Mouse (Mus musculus): ENCODE results near the gene Atp6v0b. TPM values are rescaled to one million over a fixed set of nuclear protein-coding genes. Genes with fewer than 3 reads are reported as not detected.

The Atp6v0b gene
- total and polyA plus RNA-seq, 2 experiments from 2014 or later: 557 to 599 TPM

DNA sequence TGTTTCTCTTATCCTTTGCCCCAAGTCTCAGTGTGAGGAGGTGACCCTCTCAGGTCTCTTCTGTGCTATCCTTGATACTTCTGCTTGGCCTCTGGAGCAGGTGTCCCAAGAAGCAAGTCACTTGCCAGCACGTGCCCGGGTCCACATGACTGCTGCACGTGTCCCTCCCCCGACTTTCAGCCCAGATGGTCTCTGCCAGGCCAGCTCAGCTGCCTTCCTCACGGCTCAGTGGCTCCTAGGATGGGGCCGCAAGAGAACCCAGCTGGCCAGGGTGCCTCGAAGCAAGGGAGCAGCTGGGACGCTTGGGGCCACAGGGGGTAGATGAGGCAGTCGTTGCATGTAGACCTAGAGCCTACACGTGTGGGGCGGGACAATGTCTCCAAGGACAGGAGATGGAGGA lies 41.8 kb downstream of the Atp6v0b start:
- no peaks in the 10 kb centered on the region for H3K4me1 ChIP-seq (ENCODE audit: insufficient read depth)
- 81% methylated on average over 11 of the region's 11 CpGs for WGBS
- H3K27me3 ChIP-seq (ENCODE audit: insufficient read depth, low read length): no peaks in the 10 kb centered on the region
- no peaks in the 10 kb centered on the region for H3K9me3 ChIP-seq (ENCODE audit: low read length)
- DNase-seq: no peak
- H3K4me3 ChIP-seq (ENCODE audit: low read depth, low read length): no peak overlapping the region
- ATAC-seq: no peak
- TF ChIP-seq CTCF (IDR thresholded peaks at IDR 0.05; ENCODE audit: low read depth): no peak
- no peak overlapping the region for H3K9ac ChIP-seq
- H3K4me2 ChIP-seq (ENCODE audit: low read depth): no peak overlapping the region
- H3K36me3 ChIP-seq (ENCODE audit: insufficient read depth): no peaks in the 10 kb centered on the region
- H3K27ac ChIP-seq (ENCODE audit: low read depth, low read length): no peak overlapping the region

DNA sequence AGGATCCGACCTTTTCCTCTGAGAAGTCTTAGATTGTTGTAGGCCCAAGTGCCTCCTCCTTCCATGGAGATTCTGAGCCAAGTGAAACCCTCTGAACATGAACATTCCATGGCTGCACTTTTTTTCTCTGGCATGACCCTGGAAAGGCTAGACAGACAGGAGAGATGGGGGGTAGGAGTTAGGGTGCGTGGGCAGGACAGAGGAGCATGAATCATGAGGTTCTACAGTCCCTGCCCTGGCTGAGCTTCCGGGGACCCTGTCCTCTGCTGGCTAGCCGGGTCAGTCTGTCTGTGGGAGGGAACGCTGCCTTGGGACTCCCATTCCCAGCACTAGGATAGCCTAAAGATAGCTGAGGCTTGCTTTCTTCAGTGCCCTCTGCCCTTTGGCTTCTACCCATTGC lies 42.7 kb downstream of the Atp6v0b start:
- ATAC-seq (no peak), DNase-seq (no peak)
- no peak for TF ChIP-seq CTCF (IDR thresholded peaks at IDR 0.05; ENCODE audit: low read depth)
- no peaks in the 10 kb centered on the region for H3K9me3 ChIP-seq (ENCODE audit: low read length)
- H3K27me3 ChIP-seq (ENCODE audit: insufficient read depth, low read length): no peaks in the 10 kb centered on the region
- 91% methylated on average over 5 of the region's 5 CpGs for WGBS
- no peaks in the 10 kb centered on the region for H3K36me3 ChIP-seq (ENCODE audit: insufficient read depth)
- no peaks in the 10 kb centered on the region for H3K4me1 ChIP-seq (ENCODE audit: insufficient read depth)
- H3K27ac ChIP-seq (ENCODE audit: low read depth, low read length): no peak overlapping the region
- H3K9ac ChIP-seq: no peak overlapping the region
- no peak overlapping the region for H3K4me3 ChIP-seq (ENCODE audit: low read depth, low read length)
- no peak overlapping the region for H3K4me2 ChIP-seq (ENCODE audit: low read depth)

DNA sequence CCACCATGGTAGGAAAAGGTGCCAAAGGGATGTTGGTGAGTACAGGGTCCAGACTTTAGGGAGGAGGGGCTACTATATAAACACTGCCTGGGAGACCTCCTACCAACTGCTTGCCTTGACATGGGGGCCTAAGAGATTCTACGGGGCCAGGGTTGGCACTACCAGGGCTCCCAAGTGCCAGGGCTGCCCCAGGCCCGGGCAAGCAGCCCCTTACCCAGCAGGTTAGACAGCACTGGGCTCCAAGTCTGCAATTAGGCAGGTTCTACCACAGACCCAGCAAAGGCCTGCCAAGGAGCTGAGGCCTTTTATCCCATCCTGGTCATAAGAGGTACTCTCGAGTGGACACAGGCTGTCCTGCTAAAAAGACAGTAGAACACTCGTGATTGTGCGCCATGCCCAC lies 44.0 kb downstream of the Atp6v0b start:
- H3K4me1 ChIP-seq (ENCODE audit: insufficient read depth): no peaks in the 10 kb centered on the region
- WGBS: 80% methylated on average over 5 of the region's 5 CpGs
- ATAC-seq: no peak
- DNase-seq: no peak
- no peak overlapping the region for H3K27ac ChIP-seq (ENCODE audit: low read depth, low read length)
- H3K36me3 ChIP-seq (ENCODE audit: insufficient read depth): no peaks in the 10 kb centered on the region
- no peak overlapping the region for H3K9ac ChIP-seq
- no peak overlapping the region for H3K4me3 ChIP-seq (ENCODE audit: low read depth, low read length)
- H3K4me2 ChIP-seq (ENCODE audit: low read depth): no peak overlapping the region
- H3K27me3 ChIP-seq (ENCODE audit: insufficient read depth, low read length): no peaks in the 10 kb centered on the region
- H3K9me3 ChIP-seq (ENCODE audit: low read length): no peaks in the 10 kb centered on the region
- TF ChIP-seq CTCF (IDR thresholded peaks at IDR 0.05; ENCODE audit: low read depth): no peak

DNA sequence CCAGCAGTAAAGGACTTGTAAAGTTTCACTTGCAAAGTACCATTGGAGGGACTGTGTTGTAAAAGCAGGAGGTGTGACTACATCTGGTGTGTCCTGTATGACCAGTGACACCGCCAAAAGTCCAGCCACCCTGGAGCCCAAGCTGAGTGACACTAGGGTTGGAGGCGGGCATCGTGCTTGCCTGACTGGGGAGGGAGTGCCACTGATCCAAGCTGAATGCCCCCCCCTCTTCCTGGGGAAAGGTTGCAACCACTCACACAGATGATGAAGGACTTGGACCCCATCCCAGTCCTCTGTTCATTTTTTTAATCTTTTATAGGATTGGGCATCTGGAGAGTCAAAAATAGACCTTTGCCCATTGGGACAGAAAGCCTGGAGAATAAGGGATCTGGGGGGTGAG lies 45.6 kb downstream of the Atp6v0b start:
- Histone ChIP-seq H3K9me3 (ENCODE audit: low read length) (no peaks in the 10 kb centered on the region), H3K4me1 (ENCODE audit: insufficient read depth) (no peaks in the 10 kb centered on the region), H3K4me3 (ENCODE audit: low read depth, low read length) (no peak overlapping the region), H3K27ac (ENCODE audit: low read depth, low read length) (no peak overlapping the region), H3K27me3 (ENCODE audit: insufficient read depth, low read length) (no peaks in the 10 kb centered on the region), H3K9ac (no peak overlapping the region), H3K36me3 (ENCODE audit: insufficient read depth) (no peaks in the 10 kb centered on the region), H3K4me2 (ENCODE audit: low read depth) (no peak overlapping the region)
- no peak for TF ChIP-seq CTCF (IDR thresholded peaks at IDR 0.05; ENCODE audit: low read depth)
- 72% methylated on average over 3 of the region's 3 CpGs for WGBS
- DNase-seq: no peak
- ATAC-seq: no peak

DNA sequence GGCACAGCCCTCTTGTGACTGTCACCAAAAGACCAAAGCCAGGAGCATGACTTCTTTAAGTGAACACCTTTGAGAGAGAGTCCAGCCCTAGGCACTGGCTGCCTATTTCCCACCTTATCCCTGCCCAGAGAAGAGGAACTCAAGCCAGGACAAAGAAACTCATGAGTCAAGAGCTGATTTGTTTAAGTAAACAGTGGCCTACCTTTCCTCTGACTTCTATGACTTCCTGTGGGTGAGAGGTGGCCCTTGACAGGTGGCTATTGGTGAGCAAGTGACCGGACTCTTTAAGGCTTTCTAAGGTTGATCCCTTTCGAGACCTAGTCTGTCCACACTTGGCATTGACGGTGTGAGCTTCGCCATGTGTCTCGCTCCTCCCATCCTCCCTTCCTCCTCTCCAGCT lies 46.3 kb downstream of the Atp6v0b start:
- H3K4me1 ChIP-seq (ENCODE audit: insufficient read depth): no peaks in the 10 kb centered on the region
- WGBS: 91% methylated on average over 5 of the region's 5 CpGs
- ATAC-seq (no peak), DNase-seq (no peak)
- no peak overlapping the region for H3K4me2 ChIP-seq (ENCODE audit: low read depth)
- H3K36me3 ChIP-seq (ENCODE audit: insufficient read depth): no peaks in the 10 kb centered on the region
- H3K9me3 ChIP-seq (ENCODE audit: low read length): no peaks in the 10 kb centered on the region
- no peak for TF ChIP-seq CTCF (IDR thresholded peaks at IDR 0.05; ENCODE audit: low read depth)
- no peaks in the 10 kb centered on the region for H3K27me3 ChIP-seq (ENCODE audit: insufficient read depth, low read length)
- H3K27ac ChIP-seq (ENCODE audit: low read depth, low read length): no peak overlapping the region
- no peak overlapping the region for H3K9ac ChIP-seq
- no peak overlapping the region for H3K4me3 ChIP-seq (ENCODE audit: low read depth, low read length)

DNA sequence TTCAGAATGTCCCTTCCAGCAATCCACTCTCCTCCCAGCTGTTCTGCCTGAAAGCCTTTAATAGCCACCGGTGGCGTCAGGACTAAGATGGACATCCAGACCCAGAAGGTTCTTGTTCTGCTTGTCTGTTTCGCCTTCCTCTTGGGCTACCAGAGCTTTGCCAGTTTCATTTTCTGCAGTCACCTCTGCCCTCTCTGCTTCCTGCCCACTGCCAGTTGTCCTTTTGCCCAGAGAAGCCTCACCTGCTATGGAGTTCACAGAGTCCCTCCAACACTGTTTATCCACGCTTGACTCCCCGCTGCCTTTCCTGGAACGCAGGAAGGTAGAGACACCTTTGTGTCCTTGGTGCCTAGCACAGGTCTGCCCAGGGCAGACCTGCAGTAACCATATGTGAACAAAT lies 47.8 kb downstream of the Atp6v0b start:
- H3K27ac ChIP-seq (ENCODE audit: low read depth, low read length): no peak overlapping the region
- no peak for TF ChIP-seq CTCF (IDR thresholded peaks at IDR 0.05; ENCODE audit: low read depth)
- DNase-seq (no peak), ATAC-seq (no peak)
- no peaks in the 10 kb centered on the region for H3K36me3 ChIP-seq (ENCODE audit: insufficient read depth)
- no peak overlapping the region for H3K9ac ChIP-seq
- no peaks in the 10 kb centered on the region for H3K9me3 ChIP-seq (ENCODE audit: low read length)
- H3K4me1 ChIP-seq (ENCODE audit: insufficient read depth): no peaks in the 10 kb centered on the region
- no peak overlapping the region for H3K4me2 ChIP-seq (ENCODE audit: low read depth)
- H3K27me3 ChIP-seq (ENCODE audit: insufficient read depth, low read length): no peaks in the 10 kb centered on the region
- H3K4me3 ChIP-seq (ENCODE audit: low read depth, low read length): no peak overlapping the region
- WGBS: 82% methylated on average over 6 of the region's 6 CpGs

DNA sequence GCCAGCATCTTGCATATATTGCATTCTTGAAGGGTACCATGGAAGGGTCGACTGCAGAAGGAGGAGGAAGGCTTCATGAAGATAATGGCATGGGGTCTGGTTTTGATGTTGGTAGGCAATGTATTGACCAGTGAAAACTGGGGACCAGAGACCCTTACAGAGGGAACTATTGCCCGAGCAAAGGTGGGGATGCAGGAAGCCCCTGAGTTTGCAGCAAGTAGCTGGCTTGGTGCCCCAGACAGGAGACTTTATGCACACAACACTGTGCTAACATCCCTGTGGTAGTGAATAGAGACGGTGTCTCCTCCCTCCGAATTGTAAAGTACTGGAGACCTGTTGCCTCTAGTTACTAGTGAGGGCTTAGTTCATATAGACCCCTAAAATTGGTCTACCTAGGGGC lies 49.9 kb downstream of the Atp6v0b start:
- ATAC-seq: no peak
- DNase-seq: no peak
- no peak for TF ChIP-seq CTCF (IDR thresholded peaks at IDR 0.05; ENCODE audit: low read depth)
- no peak overlapping the region for H3K4me2 ChIP-seq (ENCODE audit: low read depth)
- H3K4me3 ChIP-seq (ENCODE audit: low read depth, low read length): no peak overlapping the region
- H3K27ac ChIP-seq (ENCODE audit: low read depth, low read length): no peak overlapping the region
- H3K9ac ChIP-seq: no peak overlapping the region
- H3K36me3 ChIP-seq (ENCODE audit: insufficient read depth): no peaks in the 10 kb centered on the region
- 66% methylated on average over 4 of the region's 4 CpGs for WGBS
- no peaks in the 10 kb centered on the region for H3K27me3 ChIP-seq (ENCODE audit: insufficient read depth, low read length)
- no peaks in the 10 kb centered on the region for H3K9me3 ChIP-seq (ENCODE audit: low read length)
- H3K4me1 ChIP-seq (ENCODE audit: insufficient read depth): no peaks in the 10 kb centered on the region

All from forebrain, postnatal 0 days (tissue).